Mouse (Mus musculus): Measurements from ENCODE around the gene Npc1l1.
"Not testable (repeated sequence)": the region's sequence is repeated elsewhere in the genome, so short reads cannot be mapped to it uniquely, and the experiment has no call there.

The Npc1l1 gene

DNA sequence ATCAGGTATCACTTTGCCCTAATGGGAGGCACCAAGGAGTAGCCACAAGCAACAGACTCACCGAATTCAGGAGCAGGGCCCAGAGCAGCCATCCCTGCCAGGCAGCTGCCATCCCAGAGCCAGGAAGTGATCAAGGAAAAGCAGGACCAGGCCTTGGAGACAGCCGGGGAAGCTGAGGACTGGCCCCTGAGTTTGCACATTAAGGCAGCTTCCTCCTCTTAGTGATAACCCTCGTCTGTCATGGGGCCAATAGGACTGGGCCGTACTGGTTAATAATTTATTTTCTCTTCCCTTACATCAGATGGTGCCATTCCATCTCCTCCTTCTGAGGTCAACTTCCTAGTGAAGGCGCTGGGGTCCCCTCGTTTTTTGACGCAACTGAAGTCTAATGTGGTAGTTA lies at the start of gene Npc1l1:
Gene Npc1l1, minus strand, starts transcription at position 132 of the 400 bp plus-strand sequence.
- DNase-seq (ENCODE audit: low spot score), result no peak

DNA sequence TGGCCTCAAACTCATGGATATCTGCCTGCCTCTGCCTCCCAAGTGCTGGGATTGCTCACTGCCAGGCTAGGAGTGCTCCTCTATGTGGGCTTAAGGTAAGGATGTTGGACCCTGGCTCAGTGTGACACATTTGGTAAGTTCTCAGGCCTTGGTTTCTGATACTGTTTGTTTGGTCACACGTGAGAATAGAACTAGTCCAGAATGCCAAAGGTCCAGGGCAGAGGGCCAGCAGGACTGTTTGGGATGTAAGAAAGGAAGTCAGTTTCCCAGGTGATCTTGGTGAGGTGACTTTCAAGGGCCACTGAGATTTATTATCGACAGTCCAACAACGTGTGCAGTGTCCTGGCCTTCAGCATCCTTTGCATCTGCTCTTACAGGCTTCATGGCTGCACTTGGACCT lies 46.5 kb upstream of the Npc1l1 start:
- no peak for DNase-seq (ENCODE audit: low spot score)

DNA sequence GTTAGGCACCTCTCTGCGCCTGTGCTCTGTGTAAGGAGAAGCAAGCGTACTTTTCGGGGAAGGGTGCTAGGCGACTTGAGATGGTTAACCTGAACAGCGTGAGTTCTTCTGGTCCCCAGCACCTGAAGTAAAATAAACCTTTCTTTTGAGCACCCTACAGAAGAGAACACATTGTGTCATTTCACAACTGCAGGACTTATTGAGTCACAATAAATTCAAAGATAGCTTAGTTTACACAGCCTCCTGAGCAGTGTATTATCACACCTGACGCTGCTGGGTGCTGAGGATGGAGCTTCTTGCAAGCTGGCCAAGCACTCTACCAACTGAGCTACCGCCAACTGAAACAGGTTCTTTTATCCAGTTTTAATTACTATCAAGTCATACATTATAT lies 45.1 kb upstream of the Npc1l1 start:
- no peak for DNase-seq (ENCODE audit: low spot score)

DNA sequence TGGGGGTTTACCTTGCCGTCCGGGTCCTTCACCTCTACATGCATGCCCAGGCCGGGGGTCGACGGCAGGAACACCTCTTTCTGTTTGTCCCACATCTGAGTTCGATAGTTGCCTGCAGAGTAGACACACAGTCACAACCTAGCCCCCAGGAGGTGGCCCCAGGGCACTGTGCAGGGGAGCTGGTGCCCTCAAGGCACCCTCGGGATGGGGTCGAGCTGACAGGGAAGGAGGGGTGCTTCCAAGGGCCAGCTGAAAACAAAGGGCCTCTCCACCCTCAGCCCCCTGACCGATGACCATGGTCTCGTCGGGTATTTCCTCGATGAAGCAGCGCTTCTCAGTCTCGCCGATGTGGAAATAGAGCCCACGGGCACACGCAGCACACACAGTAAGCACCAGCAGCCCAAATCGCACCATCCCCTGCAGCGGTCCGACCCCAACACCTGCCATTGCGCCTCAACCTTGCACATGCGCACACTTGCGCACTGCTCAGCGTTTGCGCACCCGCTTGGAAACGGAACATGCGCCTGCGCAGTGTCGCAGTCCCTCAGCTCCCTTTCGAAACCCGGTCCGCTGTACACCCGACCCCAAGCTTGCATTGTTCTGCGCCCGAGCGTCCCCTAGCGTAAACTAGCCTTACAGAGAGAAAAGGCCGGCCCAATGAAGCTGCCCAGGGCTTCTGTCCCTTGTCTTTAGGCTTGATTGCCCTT lies 44.6 kb upstream of the Npc1l1 start, which contains the start of gene Tmed4:
Gene Tmed4, minus strand, starts transcription at position 484 of the 707 bp plus-strand sequence.
- peak; percentile 99 for DNase-seq (ENCODE audit: low spot score)

DNA sequence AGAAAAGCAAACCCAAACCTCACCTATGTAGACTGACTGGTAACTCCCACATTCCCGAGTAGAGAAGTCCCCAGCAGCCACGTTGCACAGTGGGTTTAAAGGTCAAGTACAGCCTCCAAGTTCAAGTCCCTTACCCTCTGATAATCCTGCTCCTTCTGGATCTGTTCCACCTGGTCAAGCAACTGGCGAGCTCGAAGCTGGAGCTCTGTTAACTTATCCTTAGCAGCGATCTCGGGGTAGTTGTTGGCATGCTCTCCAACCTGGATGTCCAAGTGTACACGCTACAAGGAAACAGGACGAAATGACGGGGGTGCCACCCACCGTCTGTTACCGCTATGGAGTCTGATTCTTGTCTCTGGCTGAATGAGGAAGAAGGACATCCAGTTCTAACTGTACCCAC lies 43.7 kb upstream of the Npc1l1 start:
- no peak for DNase-seq (ENCODE audit: low spot score)

DNA sequence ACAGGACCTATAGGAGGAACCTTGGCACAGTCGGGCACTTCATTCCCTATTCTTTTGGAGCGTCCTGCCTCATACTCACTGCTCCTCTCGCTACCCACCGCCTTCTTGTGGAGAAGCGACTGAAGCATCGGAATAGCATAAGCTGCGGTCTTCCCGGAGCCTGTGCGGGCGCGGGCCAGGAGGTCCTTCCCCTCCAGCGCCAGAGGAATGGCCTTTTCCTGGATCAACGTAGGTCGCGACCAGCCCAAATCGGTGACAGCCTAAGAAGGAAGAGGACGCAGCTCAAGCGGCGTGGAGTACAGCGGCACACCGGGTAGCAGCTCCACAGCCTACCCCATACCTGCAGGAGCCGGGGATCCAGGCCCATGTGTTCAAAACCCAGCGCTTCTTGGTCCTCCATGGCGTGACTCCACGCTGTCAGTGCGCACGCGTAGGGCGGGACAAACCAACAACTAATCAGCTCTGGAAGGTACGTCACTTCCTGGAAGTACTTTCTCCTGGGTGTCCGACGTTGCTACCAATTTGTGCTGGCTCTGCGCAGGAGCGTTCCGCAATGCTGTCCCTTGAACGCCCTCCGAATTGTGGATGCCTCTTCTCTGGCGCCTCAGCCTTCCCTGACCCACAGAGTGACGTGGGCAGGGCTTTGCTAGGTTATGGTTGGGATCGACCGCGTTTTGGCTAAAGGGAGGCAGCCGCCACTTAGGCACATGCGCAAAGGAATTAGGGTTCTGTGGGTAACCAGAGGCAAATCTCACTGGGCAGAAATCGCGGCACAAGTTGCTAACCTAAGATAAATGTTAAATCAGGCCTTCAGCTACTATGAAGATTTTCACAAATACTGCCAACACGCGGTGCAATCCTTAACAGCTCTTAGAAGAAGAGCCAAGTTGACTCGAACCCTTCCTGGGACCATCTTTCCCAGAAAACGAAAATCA lies 37.6 kb upstream of the Npc1l1 start, which contains the start of gene Ddx56:
Gene Ddx56, minus strand, starts transcription at position 453 of the 935 bp plus-strand sequence.
- DNase-seq (ENCODE audit: low spot score), result peak; percentile 91

DNA sequence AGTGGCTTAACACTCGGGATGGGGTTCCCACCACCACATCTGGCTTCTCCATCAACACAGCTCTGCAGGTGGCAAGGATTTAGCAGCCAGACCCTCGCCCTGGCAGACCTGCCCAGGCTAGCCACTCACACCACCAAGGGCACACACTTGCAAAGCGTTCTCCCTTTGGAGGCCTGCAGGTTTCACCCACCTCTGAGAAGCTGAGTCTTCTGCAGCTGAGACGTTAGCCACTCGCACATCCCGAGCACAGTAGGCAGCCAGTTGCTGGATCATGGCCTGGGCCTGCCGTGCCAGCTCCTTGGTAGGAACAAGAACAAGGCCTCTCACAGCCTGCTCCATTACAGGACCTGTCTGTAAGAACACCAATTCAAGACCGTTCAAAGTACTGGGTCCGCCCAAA lies 36.7 kb upstream of the Npc1l1 start:
- DNase-seq (ENCODE audit: low spot score), result no peak

DNA sequence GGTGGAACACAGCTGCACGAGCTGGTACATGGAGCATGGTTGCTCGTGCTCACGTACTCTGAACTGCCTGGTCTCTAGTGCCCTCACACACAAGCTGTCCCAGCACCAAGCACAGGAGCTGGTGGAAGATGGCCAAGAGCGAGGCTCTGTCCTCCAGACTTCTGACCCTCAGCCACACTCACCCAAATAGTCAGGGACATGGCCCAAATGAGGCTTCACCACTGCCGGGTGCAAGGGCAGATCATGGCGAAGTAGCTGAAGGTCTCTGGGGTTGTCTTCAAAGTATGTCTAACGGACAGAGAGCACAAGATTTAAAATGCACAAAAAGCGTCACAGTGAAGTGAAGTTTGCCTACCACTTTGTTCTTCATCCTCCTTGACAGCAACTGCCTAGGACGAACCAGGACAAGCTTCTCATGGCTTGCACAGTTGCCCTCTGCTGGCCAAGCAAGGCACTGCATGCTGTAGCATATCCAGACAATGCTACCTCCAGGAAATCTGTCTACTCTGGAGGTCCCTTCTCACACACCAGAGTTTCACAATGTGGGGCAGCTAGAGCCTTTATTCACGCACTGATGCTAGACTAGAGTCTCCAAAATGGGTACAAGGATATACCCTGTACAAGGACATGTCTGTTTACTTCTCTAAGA lies 31.6 kb upstream of the Npc1l1 start:
- peak; percentile 85 for DNase-seq (ENCODE audit: low spot score)

DNA sequence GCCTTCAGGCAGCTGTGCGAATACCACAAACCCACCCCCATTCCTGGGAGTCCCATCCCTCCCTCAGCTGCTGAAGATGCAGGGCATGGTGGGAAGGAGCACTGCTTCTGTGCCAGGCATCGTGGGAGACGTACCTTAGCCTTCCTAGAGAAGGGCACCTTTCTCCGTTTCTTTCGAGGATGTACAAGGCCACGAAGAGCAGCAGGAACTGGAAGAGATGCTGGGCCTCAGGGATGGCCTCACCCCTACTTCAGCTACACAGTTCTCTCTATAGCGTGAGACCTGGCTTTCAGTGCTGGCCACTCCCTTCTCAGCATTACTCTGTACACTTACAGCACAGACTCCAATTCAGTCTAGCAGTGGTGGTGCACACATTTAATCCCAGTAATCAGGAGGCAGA lies 29.5 kb upstream of the Npc1l1 start:
- DNase-seq (ENCODE audit: low spot score), result no peak

DNA sequence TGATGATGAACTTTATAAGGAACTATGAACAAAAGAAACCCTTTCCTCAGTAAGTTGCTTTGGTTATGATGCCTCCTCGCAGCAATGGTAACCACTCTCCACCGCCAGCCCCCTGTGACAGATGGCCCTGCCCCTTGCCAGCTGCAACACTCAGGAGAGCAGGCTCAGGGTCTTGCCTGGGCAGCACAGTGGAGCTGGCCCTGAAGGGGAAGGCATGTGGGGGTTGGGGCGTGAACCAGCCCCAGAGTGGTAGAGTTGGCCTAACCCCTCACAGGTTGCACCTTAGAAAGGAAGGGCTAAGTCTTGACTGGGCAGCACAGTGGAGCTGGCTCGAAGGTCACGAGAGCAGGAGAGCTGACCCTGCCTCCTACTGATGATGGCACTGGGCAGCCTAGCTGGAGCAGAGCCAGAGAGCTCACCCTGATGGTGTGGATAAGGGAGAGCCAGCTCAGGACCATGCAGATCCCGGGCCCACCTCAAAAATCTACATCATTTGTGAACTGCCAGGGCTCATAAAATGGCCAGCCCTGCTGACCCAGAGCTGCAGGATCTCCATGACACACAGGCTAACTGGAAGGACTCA lies 26.6 kb upstream of the Npc1l1 start:
- DNase-seq (ENCODE audit: low spot score), result no peak

DNA sequence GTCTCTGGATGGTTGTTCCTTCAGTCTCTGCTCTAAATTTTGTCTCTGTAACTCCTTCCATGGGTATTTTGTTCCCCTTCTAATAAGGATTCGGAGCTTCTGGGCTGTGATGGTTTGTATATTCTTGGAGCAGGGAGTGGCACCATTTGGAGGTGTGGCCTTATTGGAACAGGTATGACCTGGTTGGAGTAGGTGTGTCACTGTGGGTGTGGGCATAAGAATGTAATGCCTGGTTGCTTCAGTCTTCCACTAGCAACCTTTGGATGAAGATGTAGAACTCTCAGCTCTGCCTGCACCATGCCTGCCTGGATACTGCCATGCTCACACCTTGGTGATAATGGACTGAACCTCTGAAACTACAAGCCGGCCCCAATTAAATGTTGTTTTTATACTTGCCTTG lies 24.7 kb upstream of the Npc1l1 start:
- DNase-seq (ENCODE audit: low spot score), result not testable (repeated sequence)

DNA sequence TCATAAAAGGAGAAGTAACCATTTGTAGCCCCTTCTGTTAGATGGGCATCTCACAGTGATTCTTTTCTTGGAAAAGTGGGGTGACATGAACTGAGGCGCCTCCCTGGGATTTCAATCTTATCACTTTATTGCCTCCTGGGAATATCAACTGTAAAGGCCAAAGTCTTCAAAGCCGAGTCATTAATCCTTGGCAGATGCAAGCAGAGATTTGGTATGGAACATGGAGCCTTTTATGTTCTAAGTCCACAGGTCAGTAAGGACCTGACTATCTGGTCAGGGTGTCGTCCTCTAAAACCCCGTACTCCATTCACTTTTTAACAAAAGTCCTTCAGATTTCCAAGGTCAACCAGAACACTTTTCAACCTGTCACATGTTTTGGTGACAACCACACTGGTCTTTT lies 22.9 kb upstream of the Npc1l1 start:
- no peak for DNase-seq (ENCODE audit: low spot score)

DNA sequence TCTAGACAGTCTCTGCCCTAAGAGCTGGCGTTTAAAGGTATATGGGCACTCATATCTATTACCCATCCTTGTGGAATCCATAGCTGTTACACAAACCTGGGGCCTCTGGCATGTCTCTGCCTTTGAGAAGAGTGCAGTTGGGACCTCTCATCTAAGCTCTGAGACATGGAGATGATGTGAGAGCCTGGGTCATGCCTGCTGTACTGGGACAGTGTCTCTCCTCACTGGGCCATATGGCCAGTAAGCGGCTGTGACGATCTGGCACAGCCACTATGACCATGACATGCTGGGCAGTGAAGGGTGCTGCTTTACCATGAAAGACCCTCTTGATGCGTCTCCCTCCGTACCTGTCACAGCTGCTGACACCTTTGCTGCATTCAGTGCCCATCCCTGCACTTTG lies 22.3 kb upstream of the Npc1l1 start:
- no peak for DNase-seq (ENCODE audit: low spot score)

DNA sequence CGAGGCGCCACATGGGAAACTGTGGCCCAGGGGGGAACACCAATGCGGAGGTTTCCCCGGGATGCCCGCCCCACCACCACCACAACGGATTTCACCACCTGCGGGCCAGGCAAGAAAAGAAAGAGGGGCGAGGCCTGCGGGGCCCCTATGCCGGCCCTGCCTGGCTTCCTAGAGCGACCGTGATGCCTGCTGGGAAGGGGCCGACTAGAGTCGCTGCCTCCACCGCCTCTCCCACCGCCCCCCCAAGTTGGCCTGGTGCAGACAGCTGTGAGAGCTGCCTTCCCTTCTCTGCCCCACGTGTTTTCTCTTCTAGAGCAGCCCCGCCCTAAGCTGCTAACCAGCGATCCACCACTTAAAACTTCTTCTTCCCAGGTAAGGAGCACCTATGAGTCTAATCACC lies 14.8 kb upstream of the Npc1l1 start:
- no peak for DNase-seq (ENCODE audit: low spot score)

DNA sequence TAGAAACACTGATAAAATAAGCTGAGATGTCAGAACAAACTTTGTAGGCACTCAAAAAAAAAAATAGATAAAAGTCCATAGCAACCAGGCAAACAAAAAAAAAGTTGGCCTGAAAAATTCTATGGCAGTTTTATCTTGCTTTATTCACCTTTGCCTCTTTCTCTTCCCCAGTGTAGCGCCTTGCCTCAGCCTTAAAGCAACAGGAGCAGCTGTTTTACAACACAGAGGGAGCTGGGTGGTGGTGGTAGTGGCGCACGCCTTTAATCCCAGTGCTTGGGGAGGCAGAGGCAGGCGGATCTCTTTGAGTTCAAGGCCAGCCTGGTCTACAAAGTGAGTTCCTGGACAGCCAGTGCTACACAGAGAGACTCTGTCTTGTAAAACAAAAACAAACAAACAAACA lies 3.1 kb upstream of the Npc1l1 start:
- DNase-seq (ENCODE audit: low spot score), result no peak

DNA sequence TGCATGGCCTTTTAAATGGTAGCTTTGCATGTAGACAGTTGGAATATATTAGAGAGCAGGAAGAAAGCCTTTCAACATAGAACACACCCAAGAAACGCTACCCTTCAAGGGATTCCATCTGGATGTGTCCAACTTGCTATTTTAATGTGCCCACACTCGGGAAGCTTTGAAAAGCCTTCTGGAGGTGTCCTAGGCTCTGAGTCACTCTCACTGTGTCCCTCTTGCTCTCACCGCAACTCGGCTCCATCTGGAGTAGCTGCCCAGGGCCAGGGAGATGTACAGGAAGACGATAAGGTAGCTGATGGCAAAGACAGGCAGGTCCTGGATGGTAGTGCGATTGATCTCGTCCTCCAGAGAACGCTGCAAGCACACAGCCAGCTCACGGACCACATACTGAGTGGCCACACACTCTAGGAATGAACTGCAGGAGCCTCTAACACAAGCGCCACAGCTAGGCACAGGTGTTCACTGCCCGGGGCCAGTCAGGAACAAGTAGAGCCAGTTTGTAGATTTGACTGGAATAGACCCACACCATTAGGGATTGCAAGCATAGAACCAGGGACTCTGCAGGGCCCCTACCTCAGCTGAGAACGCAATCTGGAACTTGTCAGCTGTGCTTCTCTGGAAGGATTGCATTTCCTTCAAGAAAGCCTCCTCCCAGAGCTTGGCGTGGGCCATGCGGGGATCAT lies 5.3 kb downstream of the Npc1l1 start:
- no peak for DNase-seq (ENCODE audit: low spot score)

DNA sequence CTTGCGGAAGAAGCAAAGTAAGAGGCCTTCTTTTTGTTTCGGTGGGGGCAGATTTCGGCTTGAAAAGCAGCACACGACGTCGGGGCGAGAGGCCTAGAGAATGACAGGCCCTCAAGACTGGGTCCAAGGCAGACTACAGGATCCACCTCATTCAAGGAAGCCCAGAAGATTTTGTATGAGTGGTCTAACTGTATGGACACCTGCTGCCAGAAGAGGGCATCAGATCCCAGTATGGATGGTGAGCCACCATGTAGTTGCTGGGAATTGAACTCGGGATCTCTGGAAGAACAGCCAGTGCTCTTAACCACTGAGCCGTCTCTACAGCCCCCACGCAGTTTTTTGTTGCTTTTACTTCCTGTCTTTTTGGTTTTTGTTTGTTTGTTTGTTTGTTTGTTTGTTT lies 7.8 kb downstream of the Npc1l1 start:
- DNase-seq (ENCODE audit: low spot score), result no peak

DNA sequence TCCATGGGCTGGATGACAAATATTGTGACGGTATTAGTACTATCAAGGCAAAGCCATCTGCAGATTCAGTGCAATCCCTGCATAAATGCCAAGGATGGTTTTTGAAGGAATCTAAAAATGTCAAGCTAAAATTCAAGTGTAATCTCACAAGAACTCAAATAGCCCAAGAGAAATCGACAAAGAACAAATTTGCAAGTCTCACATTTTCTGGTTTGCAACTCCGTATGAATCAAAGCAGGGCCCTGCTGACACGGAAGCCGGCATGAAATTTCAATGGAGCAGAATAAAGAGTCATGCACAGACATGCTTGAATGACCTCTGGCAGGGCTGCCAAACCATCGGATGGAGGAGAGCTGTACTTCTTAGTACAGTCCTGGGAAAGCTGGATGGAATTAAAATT lies 10.0 kb downstream of the Npc1l1 start:
- DNase-seq (ENCODE audit: low spot score), result no peak

DNA sequence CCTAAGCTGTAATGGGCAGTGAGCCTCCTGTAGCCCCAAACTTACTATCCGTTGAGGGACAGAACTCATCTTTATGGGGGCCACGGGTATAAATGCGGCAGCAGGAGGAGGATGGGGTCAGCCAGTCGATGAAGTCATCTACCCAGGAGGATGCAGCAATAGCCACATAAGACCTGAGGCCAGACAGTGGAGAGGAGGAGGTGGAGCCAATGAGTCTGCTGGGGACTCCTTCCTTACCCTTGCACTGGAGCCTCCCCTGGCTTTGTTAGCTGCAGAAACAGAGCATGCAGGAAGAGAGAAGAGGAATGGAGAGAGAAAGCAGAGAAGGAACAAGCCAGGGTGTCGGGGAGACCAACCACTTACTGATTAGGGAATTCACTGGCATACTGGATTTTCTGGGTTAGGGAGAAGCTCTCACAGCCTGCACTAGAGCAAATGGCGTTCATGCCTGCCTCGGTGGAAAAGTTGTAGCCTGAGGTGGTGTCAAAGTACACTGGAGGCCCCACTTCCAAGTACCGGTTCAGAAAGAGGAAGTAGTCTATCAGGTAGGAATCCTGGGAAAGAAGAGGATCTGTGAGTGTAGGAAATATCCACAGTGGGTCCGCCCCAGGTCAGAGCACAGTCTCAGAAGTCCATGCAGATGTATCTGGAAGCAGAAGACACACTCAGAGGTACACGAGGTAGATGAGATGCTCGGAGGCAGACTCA lies 11.6 kb downstream of the Npc1l1 start:
- DNase-seq (ENCODE audit: low spot score), result no peak

DNA sequence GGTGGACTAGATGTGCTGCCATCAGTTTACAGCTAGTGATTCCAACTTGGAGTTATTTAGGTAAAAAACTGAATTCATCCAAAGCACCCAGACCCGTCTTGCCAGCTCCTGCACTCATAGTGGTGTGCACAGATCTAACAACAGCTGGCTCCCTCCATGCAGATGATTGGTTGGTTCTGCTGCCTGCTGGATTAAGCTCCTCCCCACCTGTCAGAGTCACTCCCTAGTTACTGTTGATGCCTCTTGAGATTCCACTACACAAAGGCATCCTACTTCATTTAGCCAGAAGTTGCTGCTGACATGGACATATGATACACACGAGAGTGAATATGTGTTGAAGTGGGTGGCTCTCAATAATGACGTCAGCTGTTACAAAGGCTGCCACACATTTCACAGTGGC lies 13.1 kb downstream of the Npc1l1 start:
- no peak for DNase-seq (ENCODE audit: low spot score)

DNA sequence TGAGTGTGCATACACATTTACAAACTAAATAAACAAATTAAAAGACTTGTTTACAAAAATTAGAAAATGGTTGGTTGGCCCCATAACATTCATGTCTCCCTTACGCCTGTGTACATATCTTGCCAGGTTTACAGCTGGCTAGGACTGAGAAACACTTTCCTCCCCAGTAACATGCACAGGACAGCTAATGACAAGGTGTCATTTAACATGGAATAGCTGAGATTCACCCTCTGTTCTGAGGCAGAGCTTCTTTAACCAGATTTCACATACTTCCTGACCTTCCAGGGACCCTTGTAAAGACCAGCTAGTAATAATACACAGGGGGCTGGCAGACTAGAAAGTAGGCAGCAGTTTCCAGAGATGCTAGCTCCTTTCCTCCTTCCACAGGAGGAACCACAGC lies 21.8 kb downstream of the Npc1l1 start:
- no peak for DNase-seq (ENCODE audit: low spot score)

Data from testis, postnatal 10 days (tissue).